Mouse (Mus musculus) hindbrain, embryonic 12.5 days (tissue): ENCODE data around the gene Wdr70. TPM values are rescaled to one million over a fixed set of nuclear protein-coding genes. Genes with fewer than 3 reads are reported as not detected.

Source experiments
- ATAC-seq: fragments of 200-750 bp; cut with Nextera tagmentation; 2 replicates; pipeline ENCODE4 v1.8.0; 2017; ENCODE audit warnings: moderate TSS enrichment; ENCODE audit not compliant: low FRiP score
- H3K27ac ChIP-seq: fragments of 300-500 bp; sonication (generic); 2 replicates; pipeline ENCODE4 v1.5.1; 2016; ENCODE audit warnings: mild to moderate bottlenecking
- H3K27me3 ChIP-seq: fragments of 300-500 bp; sonication (generic); 2 replicates; pipeline ENCODE4 v1.6.1; 2016; ENCODE audit warnings: mild to moderate bottlenecking
- H3K36me3 ChIP-seq: fragments of 300-500 bp; sonication (generic); 2 replicates; pipeline ENCODE4 v1.6.1; 2016; ENCODE audit warnings: mild to moderate bottlenecking
- H3K4me1 ChIP-seq: fragments of 300-500 bp; sonication (generic); 2 replicates; pipeline ENCODE4 v1.6.1; 2016
- H3K4me2 ChIP-seq: fragments of 300-500 bp; sonication (generic); replicated peaks from 2 replicates; pipeline ENCODE4 v1.6.1; 2016; ENCODE audit warnings: mild to moderate bottlenecking
- H3K4me3 ChIP-seq: fragments of 300-500 bp; sonication (generic); 2 replicates; pipeline ENCODE4 v1.5.1; 2016; ENCODE audit warnings: mild to moderate bottlenecking
- H3K9ac ChIP-seq: fragments of 300-500 bp; sonication (generic); 2 replicates; pipeline ENCODE4 v1.6.1; 2016; ENCODE audit warnings: mild to moderate bottlenecking, moderate library complexity
- H3K9me3 ChIP-seq: fragments of 300-500 bp; sonication (generic); replicated peaks from 2 replicates; pipeline ENCODE4 v1.6.1; 2016; ENCODE audit warnings: mild to moderate bottlenecking
- WGBS: fragments of 180-500 bp; shearing (Covaris S2); methylation state at CpG from one replicate; pipeline ENCODE4 v1.1.7; 2016; 5-methylcytosine and 5-hydroxymethylcytosine counted together
- polyA plus RNA-seq: library from polyadenylated mRNA; unstranded; fragments of >200 nt; fragmentation: Nextera tagmentation; extraction: Ambion mirVana; gene quantifications from 2 replicates; pipeline ENCODE4 v1.2.1, GENCODE M21; 2016

The Wdr70 gene
- polyA plus RNA-seq, 1 experiment from 2014 or later: 64.4 TPM

DNA sequence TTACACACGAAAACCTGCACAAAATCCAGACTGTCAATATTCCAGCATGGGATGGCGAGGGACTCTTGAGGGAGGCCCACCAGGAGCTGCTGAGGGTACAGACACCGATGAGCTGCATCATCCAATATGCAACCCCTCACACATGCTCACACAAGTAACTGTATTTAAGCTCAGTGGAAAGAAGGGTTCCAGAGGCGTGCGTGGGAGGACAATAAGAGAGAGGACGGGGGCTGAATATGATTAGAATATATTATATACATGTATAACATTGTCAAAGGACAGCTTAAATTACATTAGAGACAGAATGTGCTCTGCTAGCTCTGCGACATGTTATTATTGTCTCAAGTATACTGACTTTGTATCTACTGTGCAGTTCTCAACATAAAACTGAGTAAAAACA is 87.6 kb downstream of the Wdr70 start:
- no peak overlapping the region for H3K4me2 ChIP-seq
- no peak overlapping the region for H3K9ac ChIP-seq
- no peaks in the 10 kb centered on the region for H3K9me3 ChIP-seq
- no peak for ATAC-seq
- H3K4me3 ChIP-seq: no peak overlapping the region
- H3K4me1 ChIP-seq: no peaks in the 10 kb centered on the region
- no peaks in the 10 kb centered on the region for H3K27me3 ChIP-seq
- WGBS: 89% methylated on average over 7 of the region's 7 CpGs
- H3K27ac ChIP-seq: no peak overlapping the region
- no peaks in the 10 kb centered on the region for H3K36me3 ChIP-seq

DNA sequence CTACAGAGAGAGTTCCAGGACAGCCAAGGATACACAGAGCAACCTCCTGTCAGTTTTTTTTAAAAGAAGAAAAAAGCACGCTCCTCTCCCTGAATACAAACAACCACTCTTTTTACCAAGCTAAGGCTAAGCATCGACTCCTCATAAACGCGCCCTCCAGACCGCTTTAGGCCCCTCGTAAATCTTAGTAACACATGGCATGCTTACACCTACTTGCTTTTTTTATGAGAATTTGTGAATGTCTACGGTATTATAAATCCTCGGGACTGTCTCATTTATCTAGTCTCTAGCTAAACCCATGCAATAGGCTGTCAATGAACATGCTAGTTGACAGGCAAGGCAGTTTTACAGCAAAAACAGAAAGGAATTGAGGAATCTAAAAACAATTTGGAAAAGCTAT is 91.6 kb downstream of the Wdr70 start:
- ATAC-seq: no peak
- Histone ChIP-seq H3K36me3 (no peaks in the 10 kb centered on the region), H3K4me2 (no peak overlapping the region), H3K27ac (no peak overlapping the region), H3K9ac (no peak overlapping the region), H3K9me3 (no peaks in the 10 kb centered on the region), H3K4me3 (no peak overlapping the region), H3K4me1 (no peaks in the 10 kb centered on the region), H3K27me3 (no peaks in the 10 kb centered on the region)
- 91% methylated on average over 8 of the region's 8 CpGs for WGBS

DNA sequence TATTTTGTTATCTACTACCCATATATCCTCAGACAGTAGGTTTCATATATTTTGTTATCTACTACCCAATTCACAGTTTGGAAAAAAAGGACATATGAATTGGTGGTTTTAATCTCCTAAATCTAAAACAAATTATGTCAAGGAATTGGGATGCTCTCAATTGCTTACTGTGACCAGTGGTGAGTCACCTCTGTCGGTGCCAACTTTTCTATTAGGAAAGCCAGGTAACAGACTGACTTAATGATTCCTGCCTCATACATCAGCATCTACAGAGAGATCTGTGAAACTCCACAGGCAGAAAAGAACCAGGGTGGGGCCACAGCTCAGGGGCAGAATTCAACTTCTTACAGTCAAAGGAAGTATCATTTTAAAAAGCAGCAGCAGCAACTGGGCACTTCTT is 93.0 kb downstream of the Wdr70 start:
- H3K4me3 ChIP-seq: no peak overlapping the region
- WGBS: 90% methylated on average over 1 of the region's 1 CpGs
- H3K4me2 ChIP-seq: no peak overlapping the region
- no peak overlapping the region for H3K27ac ChIP-seq
- H3K36me3 ChIP-seq: no peaks in the 10 kb centered on the region
- no peak overlapping the region for H3K9ac ChIP-seq
- ATAC-seq: no peak
- no peaks in the 10 kb centered on the region for H3K9me3 ChIP-seq
- no peaks in the 10 kb centered on the region for H3K4me1 ChIP-seq
- H3K27me3 ChIP-seq: no peaks in the 10 kb centered on the region

DNA sequence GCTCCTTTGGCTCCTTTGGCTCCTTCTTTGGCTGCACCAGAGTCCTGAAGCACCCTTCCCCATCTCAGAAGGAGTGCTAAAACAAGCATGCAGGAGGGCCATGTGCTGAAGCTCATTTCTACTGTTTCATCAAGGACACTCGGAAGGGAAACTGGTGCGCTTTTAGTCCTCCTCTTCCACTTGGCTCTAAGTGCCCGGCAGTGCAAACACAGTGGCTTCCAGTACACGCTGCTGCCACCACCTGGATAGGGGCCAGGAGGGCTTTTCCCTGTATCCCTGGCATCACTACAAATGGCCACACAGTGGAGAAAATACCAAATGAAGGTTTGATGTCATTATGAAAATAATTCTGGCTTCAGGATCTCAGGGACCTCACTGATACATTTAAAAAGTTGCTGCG is 93.5 kb downstream of the Wdr70 start:
- Histone ChIP-seq H3K36me3 (no peaks in the 10 kb centered on the region), H3K4me2 (no peak overlapping the region), H3K4me3 (no peak overlapping the region), H3K27ac (no peak overlapping the region), H3K27me3 (no peaks in the 10 kb centered on the region), H3K9ac (no peak overlapping the region), H3K9me3 (no peaks in the 10 kb centered on the region), H3K4me1 (no peaks in the 10 kb centered on the region)
- no peak for ATAC-seq
- 81% methylated on average over 5 of the region's 5 CpGs for WGBS

DNA sequence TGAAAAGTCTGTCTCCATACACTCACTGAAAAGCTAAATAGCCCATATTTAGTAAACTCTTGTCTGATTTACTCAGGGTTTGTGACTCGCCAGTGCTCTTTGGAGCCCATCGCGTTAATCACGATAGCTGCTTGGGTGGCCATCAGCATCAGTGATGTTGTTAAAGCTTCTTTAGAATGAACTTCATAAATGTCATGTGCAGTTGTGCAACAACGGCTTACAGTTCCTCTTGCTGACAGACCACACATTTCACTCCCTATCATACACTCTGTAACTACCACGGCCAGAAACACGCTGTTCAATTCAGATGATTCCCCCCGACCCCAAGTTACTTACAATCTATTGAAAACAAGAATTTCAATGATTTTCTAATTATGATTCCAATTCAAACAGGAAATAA is 95.2 kb downstream of the Wdr70 start:
- no peak overlapping the region for H3K4me2 ChIP-seq
- no peaks in the 10 kb centered on the region for H3K9me3 ChIP-seq
- no peak overlapping the region for H3K27ac ChIP-seq
- ATAC-seq: no peak
- H3K27me3 ChIP-seq: no peaks in the 10 kb centered on the region
- H3K4me1 ChIP-seq: no peaks in the 10 kb centered on the region
- no peaks in the 10 kb centered on the region for H3K36me3 ChIP-seq
- H3K4me3 ChIP-seq: no peak overlapping the region
- H3K9ac ChIP-seq: no peak overlapping the region
- WGBS: 89% methylated on average over 8 of the region's 8 CpGs

DNA sequence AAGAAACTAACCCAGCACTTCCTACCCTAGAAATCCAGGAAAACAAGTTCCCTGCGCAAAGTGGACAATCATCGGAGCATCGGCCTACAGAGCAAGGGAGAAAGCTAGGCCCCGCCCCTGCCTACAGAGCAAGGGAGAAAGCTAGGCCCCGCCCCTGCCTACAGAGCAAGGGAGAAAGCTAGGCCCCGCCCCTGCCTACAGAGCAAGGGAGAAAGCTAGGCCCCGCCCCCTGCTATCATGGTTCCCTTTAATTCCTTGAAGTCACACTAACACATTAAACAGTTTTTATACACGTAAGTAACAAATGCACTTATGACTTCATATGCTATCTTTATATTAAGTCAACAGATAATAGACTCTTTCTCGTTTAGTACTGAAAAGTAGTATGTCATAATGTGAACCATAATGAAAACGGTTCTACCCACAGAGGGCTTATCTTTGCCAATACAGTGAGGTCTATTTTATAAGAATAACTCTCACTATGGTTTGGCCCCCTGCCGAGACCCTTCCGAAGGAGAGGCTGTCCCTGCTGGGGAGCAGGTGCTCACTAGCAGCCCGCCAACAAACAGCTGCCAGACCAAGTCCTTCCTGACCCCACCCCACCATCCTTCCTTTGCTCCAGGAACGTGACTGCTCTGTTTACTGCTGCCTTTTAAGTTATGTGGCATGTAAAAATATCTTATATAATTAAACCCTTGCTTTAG is 100.0 kb downstream of the Wdr70 start:
- WGBS: 54% methylated on average over 14 of the region's 14 CpGs
- H3K36me3 ChIP-seq: no peaks in the 10 kb centered on the region

DNA sequence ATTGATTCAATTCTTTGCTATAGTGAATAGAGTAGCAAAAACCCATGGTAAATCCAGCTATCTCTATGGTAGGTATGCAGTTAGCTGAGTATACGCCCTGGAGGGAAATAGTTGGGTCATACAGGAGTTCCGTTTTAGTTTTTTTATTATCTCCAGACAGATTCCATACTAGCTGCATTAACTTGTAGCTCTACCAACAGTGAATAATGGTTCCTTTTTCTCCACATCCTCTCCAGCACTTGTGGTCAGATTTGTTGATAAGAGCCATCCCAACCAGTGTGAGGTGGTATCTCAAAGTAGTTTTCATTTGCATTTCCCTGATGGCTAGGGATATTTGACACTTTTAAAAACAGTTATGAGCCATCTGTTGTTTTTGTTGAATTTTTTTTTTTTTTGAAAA is 100.9 kb downstream of the Wdr70 start:
- 86% methylated on average over 2 of the region's 2 CpGs for WGBS
- Histone ChIP-seq H3K9ac (no peak overlapping the region), H3K9me3 (no peaks in the 10 kb centered on the region), H3K27ac (no peak overlapping the region), H3K4me2 (no peak overlapping the region), H3K4me1 (no peaks in the 10 kb centered on the region), H3K36me3 (no peaks in the 10 kb centered on the region), H3K27me3 (no peaks in the 10 kb centered on the region), H3K4me3 (no peak overlapping the region)
- ATAC-seq: no peak

More for the DNA sequence above, 100.0 kb downstream of the Wdr70 start:
- Histone ChIP-seq H3K4me2 (no peak overlapping the region), H3K27me3 (no peaks in the 10 kb centered on the region), H3K4me1 (no peaks in the 10 kb centered on the region), H3K9ac (no peak overlapping the region), H3K4me3 (no peak overlapping the region), H3K9me3 (no peaks in the 10 kb centered on the region), H3K27ac (no peak overlapping the region)
- ATAC-seq: no peak

DNA sequence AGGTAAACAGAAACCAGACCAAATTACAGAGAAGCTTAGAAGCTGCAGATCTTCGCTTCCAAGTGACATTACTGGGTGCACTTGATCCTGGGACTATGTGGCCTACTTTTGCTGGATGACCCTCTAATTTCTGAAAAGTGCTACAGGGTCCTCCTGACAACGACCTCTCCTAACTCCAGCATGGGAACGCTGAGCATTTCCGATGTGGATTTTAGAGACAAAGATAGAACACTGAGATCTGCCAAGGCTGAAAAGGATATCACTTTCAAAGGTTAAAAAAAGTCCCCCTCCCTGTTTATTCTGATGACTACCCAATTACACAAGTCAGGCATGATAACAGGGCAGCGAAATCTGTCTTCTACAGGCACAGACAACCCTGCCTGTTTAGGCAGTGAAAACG is 105.3 kb downstream of the Wdr70 start:
- no peak overlapping the region for H3K4me2 ChIP-seq
- 89% methylated on average over 6 of the region's 6 CpGs for WGBS
- ATAC-seq: no peak
- no peak overlapping the region for H3K9ac ChIP-seq
- H3K4me1 ChIP-seq: no peaks in the 10 kb centered on the region
- no peaks in the 10 kb centered on the region for H3K27me3 ChIP-seq
- H3K27ac ChIP-seq: no peak overlapping the region
- H3K36me3 ChIP-seq: no peaks in the 10 kb centered on the region
- no peaks in the 10 kb centered on the region for H3K9me3 ChIP-seq
- H3K4me3 ChIP-seq: no peak overlapping the region

DNA sequence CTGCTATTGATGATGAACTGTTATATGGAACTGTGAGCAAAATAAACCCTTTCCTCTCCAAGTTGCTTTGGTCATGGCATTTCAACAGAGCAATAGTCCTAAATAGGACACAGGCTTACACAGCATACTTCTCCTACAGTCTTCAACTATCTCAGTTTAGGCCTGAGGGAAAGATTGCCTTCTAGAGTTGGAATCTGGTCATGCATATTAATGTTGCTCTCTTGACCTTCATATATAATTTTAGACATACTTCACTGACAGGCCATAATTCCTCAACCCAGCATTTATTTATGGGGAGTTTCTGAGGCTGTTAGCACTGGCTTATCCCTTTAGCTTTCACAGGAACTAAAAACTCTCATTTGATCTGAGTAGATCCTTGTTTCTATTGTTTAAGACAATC is 108.9 kb downstream of the Wdr70 start:
- no peak overlapping the region for H3K4me3 ChIP-seq
- H3K4me2 ChIP-seq: no peak overlapping the region
- H3K36me3 ChIP-seq: no peaks in the 10 kb centered on the region
- no peaks in the 10 kb centered on the region for H3K9me3 ChIP-seq
- no peak overlapping the region for H3K9ac ChIP-seq
- no peak for ATAC-seq
- H3K4me1 ChIP-seq: no peaks in the 10 kb centered on the region
- H3K27ac ChIP-seq: no peak overlapping the region
- no peaks in the 10 kb centered on the region for H3K27me3 ChIP-seq

DNA sequence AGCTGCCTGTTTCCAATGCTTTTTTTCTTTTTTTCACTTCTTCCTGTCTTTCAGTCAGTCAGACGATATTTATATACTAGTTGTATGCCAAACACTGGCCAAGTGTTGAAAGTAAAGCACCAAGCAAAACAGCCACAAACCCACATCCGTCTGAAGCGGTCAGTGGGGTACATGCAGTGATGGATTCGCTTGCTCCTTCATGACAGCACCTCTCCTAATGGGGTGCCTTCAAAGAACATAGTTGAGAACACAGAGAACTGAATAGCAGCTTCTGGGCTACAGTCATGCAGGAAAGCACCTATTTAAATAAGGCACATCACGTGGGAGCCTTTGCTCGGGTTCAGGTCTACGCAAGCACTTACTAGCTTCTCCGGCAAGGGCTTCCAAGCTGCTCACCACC is 111.6 kb downstream of the Wdr70 start:
- no peak overlapping the region for H3K9ac ChIP-seq
- H3K4me1 ChIP-seq: no peaks in the 10 kb centered on the region
- no peak overlapping the region for H3K4me2 ChIP-seq
- H3K9me3 ChIP-seq: no peaks in the 10 kb centered on the region
- H3K27ac ChIP-seq: no peak overlapping the region
- H3K36me3 ChIP-seq: no peaks in the 10 kb centered on the region
- ATAC-seq: no peak
- no peaks in the 10 kb centered on the region for H3K27me3 ChIP-seq
- 89% methylated on average over 8 of the region's 8 CpGs for WGBS
- no peak overlapping the region for H3K4me3 ChIP-seq

DNA sequence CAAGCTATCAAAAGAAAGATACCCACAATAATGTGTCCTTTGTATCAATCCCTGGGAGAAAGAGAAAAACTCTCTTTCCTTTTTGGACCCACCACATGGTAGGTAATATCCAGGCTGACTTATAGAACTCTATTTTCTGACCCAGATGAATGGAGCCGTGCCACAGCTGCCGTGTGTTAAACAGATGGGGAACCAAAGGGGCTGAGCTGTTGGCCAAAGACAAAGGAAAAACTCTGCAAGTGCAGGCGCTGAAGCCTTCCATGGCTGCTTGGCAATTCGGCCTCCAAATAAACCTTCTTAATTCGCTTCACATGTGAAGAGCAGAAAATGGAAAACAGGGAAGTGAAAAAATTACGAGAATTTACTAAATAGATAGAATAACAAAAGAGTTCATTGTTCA is 112.7 kb downstream of the Wdr70 start:
- H3K27ac ChIP-seq: no peak overlapping the region
- no peak overlapping the region for H3K4me3 ChIP-seq
- WGBS: 46% methylated on average over 6 of the region's 6 CpGs
- no peak overlapping the region for H3K9ac ChIP-seq
- H3K9me3 ChIP-seq: no peaks in the 10 kb centered on the region
- no peaks in the 10 kb centered on the region for H3K4me1 ChIP-seq
- H3K4me2 ChIP-seq: no peak overlapping the region
- ATAC-seq: no peak
- no peaks in the 10 kb centered on the region for H3K27me3 ChIP-seq
- no peaks in the 10 kb centered on the region for H3K36me3 ChIP-seq

DNA sequence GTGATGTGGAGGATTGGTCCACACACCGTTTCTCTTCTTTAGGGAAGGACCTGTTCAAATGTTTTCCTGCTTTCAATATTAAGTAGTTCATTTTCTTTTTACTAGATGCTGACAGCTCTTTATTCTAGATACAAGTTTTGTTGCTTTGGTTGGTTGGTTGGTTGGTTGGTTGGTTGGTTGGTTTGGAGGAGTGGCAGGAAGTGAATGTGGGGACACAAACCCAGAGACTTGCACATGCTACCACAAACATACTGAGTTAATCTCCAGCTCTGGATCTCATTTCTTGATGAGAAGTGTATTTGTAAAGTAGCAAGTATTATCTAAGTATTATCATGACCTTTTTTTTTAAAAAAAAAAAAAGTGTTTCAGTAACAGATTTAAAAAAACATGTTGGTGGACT is 120.4 kb downstream of the Wdr70 start:
- 85% methylated on average over 1 of the region's 1 CpGs for WGBS
- Histone ChIP-seq H3K4me2 (no peak overlapping the region), H3K27ac (no peak overlapping the region), H3K4me1 (no peaks in the 10 kb centered on the region), H3K36me3 (peaks cover 7% of the 10 kb centered on the region; the same call in 1 of the 2 replicates), H3K9ac (no peak overlapping the region), H3K9me3 (no peaks in the 10 kb centered on the region), H3K4me3 (no peak overlapping the region), H3K27me3 (no peaks in the 10 kb centered on the region)
- ATAC-seq: no peak

DNA sequence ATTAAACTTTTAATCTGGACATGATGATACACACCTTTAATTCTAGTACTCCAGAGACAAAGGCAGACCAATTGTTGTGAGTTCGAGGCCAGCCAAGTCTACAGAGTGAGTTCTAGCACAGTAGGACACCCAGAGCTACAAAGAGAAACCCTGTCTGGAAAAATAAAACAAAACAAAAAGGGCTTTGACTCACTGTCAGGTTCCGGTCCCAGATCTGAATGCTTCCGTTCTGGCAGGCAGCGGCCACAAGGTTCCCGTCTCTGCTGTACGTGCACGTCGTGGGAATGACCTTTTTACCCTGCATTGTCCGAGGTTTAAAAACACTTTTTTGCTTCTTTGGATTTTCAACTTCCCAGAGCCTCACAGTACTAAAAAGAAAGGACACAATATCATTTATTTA is 122.2 kb downstream of the Wdr70 start:
- Histone ChIP-seq H3K27me3 (no peaks in the 10 kb centered on the region), H3K4me1 (no peaks in the 10 kb centered on the region), H3K4me2 (no peak overlapping the region), H3K4me3 (no peak overlapping the region), H3K27ac (no peak overlapping the region), H3K9me3 (no peaks in the 10 kb centered on the region), H3K9ac (no peak overlapping the region), H3K36me3 (peaks cover 7% of the 10 kb centered on the region; the same call in 1 of the 2 replicates)
- WGBS: 26% methylated on average over 9 of the region's 9 CpGs
- no peak for ATAC-seq
